Mouse (Mus musculus) skeletal muscle tissue, adult 2 months (tissue): ENCODE data around the gene Kncn.

Experiments used
- DNase-seq: peaks from one replicate; pipeline ENCODE4 v3.0.0-alpha.2; 2012; ENCODE audit warnings: low read depth, low spot score

Gene Kncn

DNA sequence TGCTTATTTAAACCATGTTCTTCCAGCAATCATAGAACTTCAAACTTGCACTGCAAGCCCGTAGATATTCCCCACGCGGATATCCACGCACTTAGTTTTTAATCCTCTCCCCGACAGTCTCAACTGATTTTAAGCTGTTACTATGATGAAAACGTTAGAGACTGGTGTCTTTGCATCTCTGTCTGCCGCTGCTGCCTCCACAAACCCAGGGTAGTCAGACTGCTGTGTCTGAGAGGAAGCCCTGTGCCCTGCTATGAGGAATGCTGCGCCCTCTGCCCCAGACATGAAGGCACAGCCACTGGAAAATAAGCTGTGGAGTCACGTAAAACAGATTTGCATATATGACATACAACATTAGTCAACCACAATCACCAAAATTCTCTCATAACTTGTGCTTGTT, 5.4 kb upstream of the Kncn start:
- no peak for DNase-seq

GRCm38 (mm10) chr4:115881183-115881582, 3.0 kb upstream of the Kncn start:
- DNase-seq, result no peak

GRCm38 (mm10) chr4:115882195-115882594, 2.0 kb upstream of the Kncn start:
- DNase-seq, result no peak

DNA sequence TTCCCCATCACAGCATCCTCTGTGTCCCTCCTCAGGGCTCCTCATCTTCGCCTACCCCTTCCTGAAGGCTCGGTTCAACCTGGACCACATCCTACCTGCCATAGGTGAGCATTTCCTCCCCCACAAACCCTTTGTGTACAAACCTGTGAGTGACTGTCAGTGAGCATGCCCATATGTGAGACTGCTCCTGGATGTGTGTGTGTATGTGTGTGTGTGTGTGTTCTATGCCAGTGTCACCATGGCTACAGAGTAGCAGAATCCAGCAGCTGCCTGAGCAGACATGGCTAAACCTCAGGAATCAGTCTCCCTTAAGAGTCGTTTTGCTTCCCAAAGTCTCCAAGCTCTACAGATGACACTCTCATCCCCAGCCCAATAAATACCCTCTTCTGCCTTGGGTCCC, 1.6 kb downstream of the Kncn start:
- no peak for DNase-seq

DNA sequence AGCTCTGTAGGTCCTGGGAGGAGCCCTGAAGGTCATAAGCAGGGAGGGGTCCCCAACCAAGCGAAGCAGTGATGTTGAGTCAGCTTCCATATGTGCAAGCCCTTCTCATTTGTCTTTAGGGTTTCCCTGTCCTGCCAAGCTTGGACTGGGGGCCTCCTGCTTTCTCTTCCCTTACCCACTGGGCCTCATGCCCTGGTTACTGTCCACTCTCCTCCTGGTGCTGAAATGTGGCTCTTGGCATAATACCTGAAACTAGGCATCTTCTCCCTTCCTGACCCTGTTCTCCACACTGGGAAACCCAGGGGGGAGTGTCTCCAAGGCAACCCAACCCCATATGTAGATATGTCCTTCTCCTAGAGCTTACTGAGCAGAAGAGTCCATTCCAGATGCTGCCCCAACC, 2.7 kb downstream of the Kncn start:
- DNase-seq, result no peak

- no peak for DNase-seq
Measured at GRCm38 (mm10) chr4:115890066-115890465, 5.9 kb downstream of the Kncn start.

- no peak for DNase-seq
Measured at GRCm38 (mm10) chr4:115890553-115890952, 6.4 kb downstream of the Kncn start, which contains the start of gene 6430628N08Rik. Gene 6430628N08Rik (plus strand): TSS chr4:115890665.

DNA sequence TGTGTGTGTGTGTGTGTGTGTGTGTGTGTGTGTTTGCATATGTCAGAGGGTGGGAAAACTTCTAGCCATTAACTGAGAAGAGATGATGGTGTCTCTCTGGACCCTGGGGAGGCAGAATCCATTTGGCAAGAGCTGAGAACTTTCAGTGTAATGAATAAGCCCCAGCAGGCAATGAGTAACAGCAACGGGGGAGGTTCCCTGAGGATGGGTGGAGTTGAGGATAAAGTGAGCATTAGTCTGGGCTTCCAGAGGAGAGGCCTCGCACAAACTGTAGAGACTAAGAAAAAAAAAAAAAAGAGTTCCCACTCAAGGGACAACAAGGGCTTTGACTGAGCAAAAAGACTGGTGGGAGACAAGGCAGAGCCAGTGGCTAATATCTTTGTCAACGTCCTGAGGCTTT, 10.1 kb downstream of the Kncn start:
- no peak for DNase-seq

DNA sequence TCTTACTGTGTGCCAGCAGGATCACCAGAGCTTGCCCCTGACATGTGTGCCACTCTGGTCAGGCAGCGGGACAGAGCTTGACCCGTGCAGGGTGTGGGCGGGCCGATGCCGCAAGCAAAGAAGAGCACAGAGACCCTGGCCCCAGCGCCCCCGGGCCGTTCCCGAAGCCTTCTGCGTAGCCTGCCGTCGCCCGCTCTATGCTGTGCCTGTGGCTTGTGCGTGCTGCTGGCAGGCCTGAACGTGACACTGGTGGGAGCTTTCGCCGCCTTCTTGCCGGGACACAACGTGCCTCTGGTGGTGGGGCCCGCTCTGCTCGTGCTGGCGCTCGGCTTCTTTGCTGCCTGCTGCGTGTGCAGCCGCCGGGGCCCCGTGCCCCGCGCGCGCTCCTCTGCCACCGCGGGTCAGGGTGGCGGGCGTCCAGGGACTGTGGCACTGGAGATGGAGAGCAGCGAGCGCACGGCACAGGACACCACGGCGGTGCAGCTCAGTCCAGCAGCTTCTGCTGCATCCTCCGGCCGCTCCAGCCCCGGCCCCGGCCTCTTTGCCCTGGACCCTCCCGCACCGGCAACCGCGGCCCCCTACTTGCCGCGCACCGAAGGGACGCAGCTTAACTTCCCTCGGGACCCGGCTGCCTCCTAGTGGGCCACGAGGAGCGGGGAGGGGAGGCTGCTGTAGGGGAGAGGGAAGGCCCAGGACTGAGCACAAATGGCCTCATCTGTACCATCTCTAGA, 13.9 kb downstream of the Kncn start:
- DNase-seq, result no peak

- peak; percentile 38 for DNase-seq
Measured at GRCm38 (mm10) chr4:115902816-115903215, 18.6 kb downstream of the Kncn start.

DNA sequence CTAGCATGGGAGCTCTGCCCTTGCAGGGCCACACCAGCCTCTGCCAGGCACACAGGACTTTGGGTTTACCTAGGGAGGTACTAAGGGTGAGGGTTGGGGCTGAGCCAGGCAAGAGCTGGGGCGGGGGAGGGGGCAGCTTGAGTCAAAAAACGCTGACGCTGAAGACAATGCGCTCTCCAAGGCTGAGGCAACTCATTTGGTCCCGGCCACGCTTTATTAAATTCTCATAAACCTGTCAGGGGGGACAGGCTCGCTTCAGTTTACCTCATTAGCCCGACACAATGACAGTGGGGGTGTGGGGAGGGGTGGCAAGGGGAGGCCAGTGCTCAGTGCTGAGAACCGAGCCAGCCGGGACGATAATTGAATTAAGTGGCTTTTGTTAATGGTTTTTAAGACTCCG, 20.2 kb downstream of the Kncn start:
- no peak for DNase-seq

DNA sequence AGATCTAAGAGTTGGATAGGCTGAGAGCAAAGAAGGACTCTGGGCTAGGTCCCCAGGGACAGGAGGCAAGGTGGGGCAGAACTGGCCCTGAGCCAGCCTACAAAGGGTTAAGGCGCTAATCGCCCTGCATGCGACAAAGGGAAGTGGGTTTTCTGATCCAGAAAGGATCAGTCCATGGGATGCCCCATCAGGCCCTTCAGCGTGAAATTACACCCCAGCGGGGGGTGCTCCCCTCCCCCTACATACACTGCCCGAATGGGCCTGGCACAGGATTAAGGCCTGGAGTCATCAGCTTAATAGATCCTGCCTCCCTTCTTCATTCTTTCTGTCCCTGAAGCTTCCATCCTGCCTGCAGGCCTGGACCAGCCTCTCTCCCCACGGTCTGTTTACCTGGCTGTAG, 21.5 kb downstream of the Kncn start:
- no peak for DNase-seq

GRCm38 (mm10) chr4:115906791-115907190, 22.6 kb downstream of the Kncn start:
- no peak for DNase-seq

DNA sequence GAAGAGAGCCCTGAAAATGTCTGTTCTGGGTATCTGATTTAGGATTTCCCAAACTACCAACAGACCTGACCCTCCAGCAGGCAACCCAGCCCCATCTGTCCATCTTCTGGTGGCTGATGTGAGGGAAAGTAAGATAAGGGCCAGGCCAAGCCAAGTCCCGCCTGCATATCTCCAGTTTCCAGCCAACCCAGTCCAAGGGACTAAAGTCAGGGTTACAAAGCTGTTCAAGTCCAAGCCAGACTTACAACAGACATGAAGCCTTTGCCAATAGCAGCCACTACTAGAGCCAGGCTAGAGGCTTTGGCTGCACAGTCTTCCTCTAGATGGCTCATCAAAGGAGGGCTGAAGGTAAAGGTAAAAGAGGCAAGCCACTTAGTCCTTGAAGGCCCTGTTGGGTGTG, 23.8 kb downstream of the Kncn start:
- no peak for DNase-seq

DNA sequence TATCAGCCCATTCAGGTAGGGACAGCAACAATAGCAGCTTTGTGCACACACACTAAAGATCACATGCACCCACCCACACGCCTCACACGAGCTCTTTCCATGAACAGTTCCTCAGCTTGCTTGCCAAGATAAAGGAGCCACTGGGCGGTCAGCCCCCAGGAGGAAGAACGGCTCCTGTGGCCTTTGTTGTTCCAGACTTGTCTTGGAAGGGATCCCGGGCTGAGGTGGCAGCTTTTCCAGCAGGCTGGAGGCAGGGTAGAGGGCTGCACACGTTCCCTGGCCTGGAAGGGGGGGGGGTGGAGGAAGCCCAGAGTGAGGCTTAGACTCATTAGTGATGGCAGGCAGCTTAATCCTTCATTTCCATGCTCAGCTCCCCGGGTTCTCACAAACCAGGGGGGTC, 24.4 kb downstream of the Kncn start:
- DNase-seq, result no peak

GRCm38 (mm10) chr4:115911586-115911985, 27.4 kb downstream of the Kncn start:
- no peak for DNase-seq

DNA sequence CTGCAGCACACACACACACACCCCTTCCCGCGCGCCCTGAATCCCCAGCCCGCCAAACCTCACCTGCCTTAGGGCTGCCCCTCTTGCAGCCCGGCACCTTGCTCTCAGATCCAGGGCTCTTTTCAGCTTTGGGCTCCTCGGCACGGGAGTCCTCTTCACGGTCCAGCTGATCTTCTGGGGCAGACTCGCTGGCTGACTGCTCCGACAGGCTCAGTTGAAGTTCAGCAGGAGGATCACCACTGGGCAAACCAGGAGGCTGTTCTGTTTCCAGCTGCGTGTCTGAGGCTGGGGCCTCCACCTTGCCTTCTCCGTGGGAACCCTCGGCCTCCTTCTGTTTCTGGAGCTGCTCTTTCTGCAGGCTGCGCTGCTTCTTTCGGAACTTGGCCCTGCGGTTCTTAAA, 35.7 kb downstream of the Kncn start:
- DNase-seq, result no peak

- DNase-seq, result no peak
Measured at GRCm38 (mm10) chr4:115922688-115923087, 38.5 kb downstream of the Kncn start.

- DNase-seq, result no peak
Measured at GRCm38 (mm10) chr4:115923262-115923880, 39.2 kb downstream of the Kncn start.

DNA sequence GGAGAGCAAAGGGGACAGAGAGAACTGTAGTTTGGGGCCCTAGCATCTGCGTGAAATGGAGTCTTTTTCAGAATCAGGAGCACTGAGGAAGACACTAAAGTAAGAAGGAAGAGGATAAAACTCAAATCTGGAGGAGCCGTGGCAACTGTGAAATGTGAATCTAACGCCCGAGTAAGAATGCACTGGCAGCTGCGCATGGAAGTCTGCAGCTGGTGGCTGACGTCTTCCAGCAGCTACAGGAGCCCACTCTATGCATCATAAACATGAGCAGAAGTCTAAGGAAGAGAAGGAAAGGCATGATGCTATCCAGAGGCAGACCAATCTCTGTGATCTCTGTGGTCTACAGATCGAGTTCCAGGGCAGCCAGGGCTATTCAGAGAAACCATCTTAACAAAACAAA, 43.4 kb downstream of the Kncn start:
- DNase-seq, result no peak

- no peak for DNase-seq
Measured at GRCm38 (mm10) chr4:115931556-115932088, 47.4 kb downstream of the Kncn start.

DNA sequence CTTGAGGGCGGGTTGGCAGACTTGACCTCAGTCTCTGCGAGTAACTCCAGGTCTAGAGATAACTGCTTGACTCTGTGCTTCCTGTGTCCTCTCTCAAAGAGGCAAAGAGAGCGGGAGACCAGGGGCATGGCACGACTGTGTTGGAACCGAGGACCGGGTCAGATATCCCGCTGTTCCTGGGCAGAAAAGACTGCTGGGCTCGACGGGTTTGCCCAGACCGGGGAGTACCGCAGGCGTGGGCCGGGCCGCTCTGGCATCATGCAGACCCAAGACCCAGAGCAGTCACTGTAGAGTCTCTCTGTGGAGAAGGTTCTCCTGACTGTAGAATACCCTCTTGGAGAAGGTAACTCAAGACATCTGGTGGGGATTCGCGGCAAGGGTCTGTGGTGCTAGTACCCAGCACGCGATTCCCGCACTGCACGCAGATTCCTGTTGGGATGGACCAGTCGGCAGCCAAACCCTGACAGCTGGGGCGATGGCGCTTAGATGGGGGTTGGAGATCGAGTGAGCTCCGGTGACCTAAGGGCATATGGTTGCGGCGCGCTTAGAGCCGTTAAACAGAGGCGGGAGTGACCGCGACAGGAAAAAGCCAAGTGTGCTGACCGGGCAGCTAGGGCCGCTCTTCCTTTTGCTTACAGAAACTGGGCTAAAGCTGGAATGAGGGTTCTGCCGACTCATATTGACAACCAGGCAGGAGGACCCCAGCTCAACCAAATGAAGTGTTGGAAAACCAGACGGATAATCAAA, 51.8 kb downstream of the Kncn start:
- DNase-seq, result no peak

DNA sequence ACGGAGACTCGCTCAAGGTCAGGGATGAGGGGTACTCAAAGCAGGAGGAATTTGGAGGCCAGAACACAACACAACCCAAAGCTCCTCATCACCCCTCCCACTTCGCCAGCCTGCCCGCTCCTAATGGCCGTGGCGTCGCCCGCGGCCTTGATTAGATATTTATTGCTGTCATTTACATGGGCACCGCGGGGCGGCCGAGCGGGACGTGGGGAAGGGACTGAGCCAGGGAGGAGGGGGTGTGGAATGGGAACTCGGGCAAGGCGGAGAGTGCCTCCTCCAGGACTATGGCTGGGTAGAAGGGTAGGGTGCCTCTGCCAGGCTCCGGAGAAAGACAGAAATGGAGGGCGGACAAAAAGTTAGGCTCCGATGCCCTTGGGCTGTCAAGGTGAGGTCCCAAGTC, 52.4 kb downstream of the Kncn start:
- no peak for DNase-seq
